Comparison of ENCODE assay signal across 16 mouse cellular contexts in genomic region chr3:152583033-152583432, GRCm38 (mm10).
"Had no signal": no experiment of that assay in that cellular context is flagged by ENCODE, and none has a peak within 500 bp of the region (broad histone marks: within the 10 kb centered on the region; RNA-seq: fewer than 3 reads in every experiment).

No protein-coding gene starts in this region.

- H3K4me2 ChIP-seq: neural tube, embryonic 13.5 days; neural tube, embryonic 15.5 days; stomach, embryonic 15.5 days had no signal

- H3K9ac ChIP-seq: neural tube, embryonic 13.5 days; neural tube, embryonic 15.5 days; stomach, embryonic 15.5 days had no signal

- H3K4me1 ChIP-seq: neural tube, embryonic 15.5 days; stomach, embryonic 15.5 days had no signal

- H3K36me3 ChIP-seq: neural tube, embryonic 13.5 days; neural tube, embryonic 15.5 days; stomach, embryonic 15.5 days had no signal

- H3K9me3 ChIP-seq: neural tube, embryonic 13.5 days; neural tube, embryonic 15.5 days; stomach, embryonic 15.5 days had no signal

- H3K27ac ChIP-seq: neural tube, embryonic 13.5 days; neural tube, embryonic 15.5 days; stomach, embryonic 15.5 days; stomach, postnatal 0 days had no signal

- DNase-seq: retina, postnatal 1 day; right cerebral cortex, adult 18-20 months; right cerebral cortex, postnatal 14 days; right cerebral cortex, postnatal 25 days; right cerebral cortex, postnatal 4 days; spleen, adult 18-20 months; thymus, adult 18-20 months; thymus, adult 2 months; thymus, postnatal 14 days; thymus, postnatal 25 days; thymus, postnatal 36 days; thymus, postnatal 4 days had no signal

- H3K27me3 ChIP-seq: neural tube, embryonic 13.5 days; neural tube, embryonic 15.5 days; stomach, embryonic 15.5 days had no signal

- H3K4me3 ChIP-seq: neural tube, embryonic 13.5 days; neural tube, embryonic 15.5 days; stomach, embryonic 15.5 days had no signal
